In genomic region chr9:32417466-32418116, GRCm38 (mm10) we compare ENCODE assay signal across 23 mouse cellular contexts. TPM values are rescaled to one million over a fixed set of nuclear protein-coding genes. Genes with fewer than 3 reads are reported as not detected.
A peak's percentile ranks its signal among the peaks of the same experiment; 100 is the strongest.
DNase-seq lines count a peak whose midpoint lies in the region; ATAC-seq and TF ChIP-seq lines count a peak whose summit lies in the region.
"Had no signal": no experiment of that assay in that cellular context is flagged by ENCODE, and none has a peak within 500 bp of the region (broad histone marks: within the 10 kb centered on the region; RNA-seq: fewer than 3 reads in every experiment).

No protein-coding gene starts in this region.

- H3K27ac ChIP-seq in heart, embryonic 11.5 days (ENCODE audit: low read depth, low read length): no peak overlapping the region
- no peak overlapping the region for H3K27ac ChIP-seq in MEL (ENCODE audit: control insufficient read depth, low read depth, low read length)
- peak overlapping the region; percentile 78 for H3K27ac ChIP-seq in embryonic facial prominence, embryonic 12.5 days
- peak overlapping the region; percentile 65 for H3K27ac ChIP-seq in limb, embryonic 10.5 days
- H3K27ac ChIP-seq: forebrain, embryonic 15.5 days; kidney, embryonic 15.5 days; liver, embryonic 13.5 days; neural tube, embryonic 13.5 days had no signal

- DNase-seq in heart, postnatal 4 days: no peak
- DNase-seq in MEL (ENCODE audit: low read depth, low spot score): no peak
- no peak for DNase-seq in limb, embryonic 10.5 days (ENCODE audit: low spot score)
- no peak for DNase-seq in gastrocnemius, postnatal 14 days
- DNase-seq in urinary bladder, postnatal 10 days (ENCODE audit: low spot score): no peak
- no peak for DNase-seq in lung, postnatal 36 days
- DNase-seq: adrenal gland, postnatal 36 days; cerebellum, postnatal 14 days; gastrocnemius, postnatal 10 days; liver, embryonic 13.5 days; thymus, adult 2 months had no signal

- TF ChIP-seq RAD21 in MEL (IDR thresholded peaks at IDR 0.05; ENCODE audit: low read depth, low read length): no peak

- H3K79me2 ChIP-seq in MEL (ENCODE audit: control insufficient read depth, insufficient read depth, low read length, poor library complexity): no peaks in the 10 kb centered on the region

- H3K36me3 ChIP-seq in heart, embryonic 11.5 days (ENCODE audit: control insufficient read depth, insufficient read depth, low read length): no peaks in the 10 kb centered on the region
- peaks cover 0 to 3% of the 10 kb centered on the region in 2 experiments; a peak in 2 of 4 replicates for H3K36me3 ChIP-seq in MEL (ENCODE audit: control insufficient read depth in 1 of 2, insufficient read depth in 2 of 2, low read length in 2 of 2)
- peaks cover 17% of the 10 kb centered on the region; the same call in 1 of the 2 replicates for H3K36me3 ChIP-seq in embryonic facial prominence, embryonic 12.5 days
- H3K36me3 ChIP-seq in limb, embryonic 10.5 days: peaks cover 31% of the 10 kb centered on the region
- H3K36me3 ChIP-seq: forebrain, embryonic 15.5 days; liver, embryonic 13.5 days; neural tube, embryonic 13.5 days had no signal

- TF ChIP-seq POLR2A in MEL (IDR thresholded peaks at IDR 0.05; ENCODE audit: control insufficient read depth in 1 of 2, insufficient read depth in 1 of 2, low read depth in 1 of 2, low read length in 2 of 2, poor library complexity in 1 of 2): no peak

- no peak for ATAC-seq in heart, embryonic 11.5 days (replicated peaks; ENCODE audit: insufficient number of reproducible peaks, low FRiP score, low TSS enrichment)
- ATAC-seq in embryonic facial prominence, embryonic 12.5 days (ENCODE audit: insufficient number of reproducible peaks, insufficient read depth, low FRiP score, low TSS enrichment): 0 out of 2 replicates have a peak, but pooled peaks have one; percentile 60
- ATAC-seq: forebrain, embryonic 15.5 days; inflammation-experienced regulatory T-cells, adult 6 months; lung, postnatal 0 days; Patski had no signal

- no peaks in the 10 kb centered on the region for H3K9me3 ChIP-seq in heart, embryonic 11.5 days (replicated peaks; ENCODE audit: control insufficient read depth, low read length)
- H3K9me3 ChIP-seq in MEL (replicated peaks; ENCODE audit: insufficient read depth, low read length): no peaks in the 10 kb centered on the region
- H3K9me3 ChIP-seq in embryonic facial prominence, embryonic 12.5 days: no peaks in the 10 kb centered on the region
- no peaks in the 10 kb centered on the region for H3K9me3 ChIP-seq in limb, embryonic 10.5 days (replicated peaks)
- H3K9me3 ChIP-seq: forebrain, embryonic 15.5 days; kidney, embryonic 15.5 days; liver, embryonic 13.5 days; neural tube, embryonic 13.5 days had no signal

- H3K4me2 ChIP-seq in heart, embryonic 11.5 days: peak overlapping the region; percentile 4
- peak overlapping the region; percentile 1; the same call in 1 of the 2 replicates for H3K4me2 ChIP-seq in embryonic facial prominence, embryonic 12.5 days (replicated peaks)
- H3K4me2 ChIP-seq: forebrain, embryonic 15.5 days; kidney, embryonic 15.5 days; liver, embryonic 13.5 days; neural tube, embryonic 13.5 days had no signal

- no peak overlapping the region for H3K4me3 ChIP-seq in heart, embryonic 11.5 days (ENCODE audit: low read depth, low read length)
- no peak overlapping the region for H3K4me3 ChIP-seq in MEL (ENCODE audit: control insufficient read depth in 1 of 2, insufficient read depth in 1 of 2, low read depth in 2 of 2, low read length in 2 of 2)
- no peak overlapping the region for H3K4me3 ChIP-seq in embryonic facial prominence, embryonic 12.5 days
- no peak overlapping the region for H3K4me3 ChIP-seq in limb, embryonic 10.5 days
- H3K4me3 ChIP-seq: forebrain, embryonic 15.5 days; kidney, embryonic 15.5 days; liver, embryonic 13.5 days; neural tube, embryonic 13.5 days had no signal

- TF ChIP-seq EP300 in MEL (IDR thresholded peaks at IDR 0.05; ENCODE audit: low read depth in 1 of 2, low read length in 2 of 2): no peak

- WGBS in heart, embryonic 11.5 days (ENCODE audit: insufficient replicate concordance): 47% methylated on average over 8 of the region's 8 CpGs
- WGBS in embryonic facial prominence, embryonic 12.5 days: 14% methylated on average over 8 of the region's 8 CpGs
- 58% methylated on average over 8 of the region's 8 CpGs for WGBS in limb, embryonic 10.5 days

- intact Hi-C loops in gastrocnemius, postnatal 14 days (cut with DNase I; ENCODE audit: low total_unique reads): no loop called here

- H3K4me1 ChIP-seq in heart, embryonic 11.5 days (ENCODE audit: control insufficient read depth, insufficient read depth, low read length): no peaks in the 10 kb centered on the region
- H3K4me1 ChIP-seq in MEL (ENCODE audit: control insufficient read depth in 1 of 2, insufficient read depth in 2 of 2, low read length in 2 of 2): 0 out of 4 replicates have a peak, but pooled peaks cover 0 to 3% of the 10 kb centered on the region in 2 experiments
- H3K4me1 ChIP-seq in embryonic facial prominence, embryonic 12.5 days: peaks cover 6% of the 10 kb centered on the region
- H3K4me1 ChIP-seq in limb, embryonic 10.5 days: peaks cover 10% of the 10 kb centered on the region
- H3K4me1 ChIP-seq: forebrain, embryonic 15.5 days; liver, embryonic 13.5 days; neural tube, embryonic 13.5 days had no signal

- no peaks in the 10 kb centered on the region for H3K27me3 ChIP-seq in heart, embryonic 11.5 days (ENCODE audit: control insufficient read depth, insufficient read depth, low read length)
- H3K27me3 ChIP-seq in MEL (ENCODE audit: control insufficient read depth in 1 of 2, insufficient read depth in 2 of 2, low read length in 2 of 2): no peaks in the 10 kb centered on the region
- H3K27me3 ChIP-seq in embryonic facial prominence, embryonic 12.5 days: no peaks in the 10 kb centered on the region
- H3K27me3 ChIP-seq in limb, embryonic 10.5 days (ENCODE audit: low read depth, poor library complexity, severe bottlenecking): no peaks in the 10 kb centered on the region
- H3K27me3 ChIP-seq: kidney, embryonic 15.5 days; liver, embryonic 13.5 days; neural tube, embryonic 13.5 days; Patski had no signal

- TF ChIP-seq CTCF in MEL (IDR thresholded peaks at IDR 0.05 in 2 of 3, conservative IDR thresholded peaks at IDR 0.05 in 1 of 3; ENCODE audit: control insufficient read depth in 1 of 3, insufficient read depth in 1 of 3, low read depth in 2 of 3, low read length in 3 of 3, poor library complexity in 1 of 3, severe bottlenecking in 1 of 3): no peak

- H3K9ac ChIP-seq in heart, embryonic 11.5 days (ENCODE audit: low read depth, low read length): no peak overlapping the region
- H3K9ac ChIP-seq in MEL (ENCODE audit: control insufficient read depth, low read depth, low read length, poor library complexity, severe bottlenecking): no peak overlapping the region
- no peak overlapping the region for H3K9ac ChIP-seq in embryonic facial prominence, embryonic 12.5 days
- H3K9ac ChIP-seq: forebrain, embryonic 15.5 days; kidney, embryonic 15.5 days; liver, embryonic 13.5 days; neural tube, embryonic 13.5 days had no signal

TF ChIP-seq in MEL, 35 proteins besides CTCF, POLR2A, EP300 and RAD21:
- TF ChIP-seq UBTF (IDR thresholded peaks at IDR 0.05; ENCODE audit: borderline replicate concordance, insufficient read depth, low read depth, low read length): no peak
- 0 out of 2 replicates have a peak, but pooled peaks have one; percentile 16 for TF ChIP-seq HCFC1 (IDR thresholded peaks at IDR 0.05; ENCODE audit: low read depth, low read length)
TF ChIP-seq in MEL: peak in this region for 1.

RNA-seq across cellular contexts. Expression of gene Kcnj1, which starts 45.3 kb away (rescaled TPM):
- polyA plus RNA-seq in heart, embryonic 11.5 days (2014; fragmentation: Nextera tagmentation; extraction: Ambion mirVana): 0.09 TPM in 1 of 2 replicates, not detected in the other
- total RNA-seq in heart, postnatal 4 days (2021): not detected
- not detected in 2 replicates for total RNA-seq in MEL (2012; rRNA removed)
- not detected for polyA plus RNA-seq in MEL (2012; ENCODE audit: insufficient read depth in 1 of 2, insufficient read length in 2 of 2, low read depth in 1 of 2, low replicate concordance in 2 of 2, missing spikeins in 1 of 2)
- polyA plus RNA-seq in embryonic facial prominence, embryonic 12.5 days (2016; fragmentation: Nextera tagmentation; extraction: Ambion mirVana): not detected in 2 replicates
- polyA plus RNA-seq in limb, embryonic 10.5 days (2016; fragmentation: Nextera tagmentation; extraction: Ambion mirVana): not detected in 2 replicates
- total RNA-seq in gastrocnemius, postnatal 14 days (2021): not detected
- total RNA-seq: adrenal gland, postnatal 36 days; gastrocnemius, postnatal 10 days; left cerebral cortex, postnatal 14 days; megakaryocyte-erythroid progenitor cell, adult 5-6 weeks had no signal
- polyA plus RNA-seq: forebrain, embryonic 15.5 days; inflammation-experienced regulatory T-cells, adult 6 months; liver, embryonic 13.5 days; lung, postnatal 0 days; neural tube, embryonic 13.5 days; small intestine, adult 2 months; stomach, embryonic 14.5 days had no signal

Comparison
In these comparisons a context has a peak if more than half of its experiments do, and no peak if none do; other contexts are left out.
1. H3K27ac ChIP-seq: peak in embryonic facial prominence, embryonic 12.5 days (single experiment) and limb, embryonic 10.5 days (single experiment); none in heart, embryonic 11.5 days (single experiment) and MEL (single experiment).